Mouse (Mus musculus): ENCODE data around the gene Klhdc3. TPM values are rescaled to one million over a fixed set of nuclear protein-coding genes. Genes with fewer than 3 reads are reported as not detected.

Klhdc3 gene
- polyA plus RNA-seq, 1 experiment, result 169 TPM

GRCm38 (mm10) chr17:46642060-46642459 is 38.7 kb downstream of the Klhdc3 start:
- TF ChIP-seq POLR2A (IDR thresholded peaks at IDR 0.05; ENCODE audit: borderline replicate concordance, extremely low read depth, insufficient read depth, insufficient read length, poor library complexity, severe bottlenecking), result no peak
- no peak for TF ChIP-seq CTCF (IDR thresholded peaks at IDR 0.05; ENCODE audit: borderline replicate concordance, extremely low read depth, insufficient read depth, insufficient read length)
- no peak for DNase-seq (ENCODE audit: low read depth)

GRCm38 (mm10) chr17:46639929-46640328 is 40.8 kb downstream of the Klhdc3 start:
- TF ChIP-seq CTCF (IDR thresholded peaks at IDR 0.05; ENCODE audit: borderline replicate concordance, extremely low read depth, insufficient read depth, insufficient read length) (no peak), POLR2A (IDR thresholded peaks at IDR 0.05; ENCODE audit: borderline replicate concordance, extremely low read depth, insufficient read depth, insufficient read length, poor library complexity, severe bottlenecking) (no peak)
- no peak for DNase-seq (ENCODE audit: low read depth)

- TF ChIP-seq POLR2A (IDR thresholded peaks at IDR 0.05; ENCODE audit: borderline replicate concordance, extremely low read depth, insufficient read depth, insufficient read length, poor library complexity, severe bottlenecking) (no peak), CTCF (IDR thresholded peaks at IDR 0.05; ENCODE audit: borderline replicate concordance, extremely low read depth, insufficient read depth, insufficient read length) (peak; percentile 80)
- DNase-seq (ENCODE audit: low read depth), result peak; percentile 89
Observed at GRCm38 (mm10) chr17:46636831-46637523, 43.7 kb downstream of the Klhdc3 start.

GRCm38 (mm10) chr17:46629685-46630441 is 50.9 kb downstream of the Klhdc3 start:
- DNase-seq (ENCODE audit: low read depth), result peak; percentile 41
- TF ChIP-seq POLR2A (IDR thresholded peaks at IDR 0.05; ENCODE audit: borderline replicate concordance, extremely low read depth, insufficient read depth, insufficient read length, poor library complexity, severe bottlenecking) (no peak), CTCF (IDR thresholded peaks at IDR 0.05; ENCODE audit: borderline replicate concordance, extremely low read depth, insufficient read depth, insufficient read length) (no peak)

GRCm38 (mm10) chr17:46628791-46629684 is 51.7 kb downstream of the Klhdc3 start, which contains the start of gene Ptk7:
Ptk7 (minus strand) TSS chr17:46629504.
- peak; percentile 97 for DNase-seq (ENCODE audit: low read depth)
- TF ChIP-seq POLR2A (IDR thresholded peaks at IDR 0.05; ENCODE audit: borderline replicate concordance, extremely low read depth, insufficient read depth, insufficient read length, poor library complexity, severe bottlenecking) (peak; percentile 95), CTCF (IDR thresholded peaks at IDR 0.05; ENCODE audit: borderline replicate concordance, extremely low read depth, insufficient read depth, insufficient read length) (no peak)

GRCm38 (mm10) chr17:46628471-46628790 is 52.3 kb downstream of the Klhdc3 start:
- TF ChIP-seq POLR2A (IDR thresholded peaks at IDR 0.05; ENCODE audit: borderline replicate concordance, extremely low read depth, insufficient read depth, insufficient read length, poor library complexity, severe bottlenecking) (no peak), CTCF (IDR thresholded peaks at IDR 0.05; ENCODE audit: borderline replicate concordance, extremely low read depth, insufficient read depth, insufficient read length) (no peak)
- peak; percentile 68 for DNase-seq (ENCODE audit: low read depth)

GRCm38 (mm10) chr17:46627409-46627808 is 53.3 kb downstream of the Klhdc3 start:
- no peak for DNase-seq (ENCODE audit: low read depth)
- no peak for TF ChIP-seq POLR2A (IDR thresholded peaks at IDR 0.05; ENCODE audit: borderline replicate concordance, extremely low read depth, insufficient read depth, insufficient read length, poor library complexity, severe bottlenecking)
- TF ChIP-seq CTCF (IDR thresholded peaks at IDR 0.05; ENCODE audit: borderline replicate concordance, extremely low read depth, insufficient read depth, insufficient read length), result no peak

GRCm38 (mm10) chr17:46624598-46624997 is 56.1 kb downstream of the Klhdc3 start:
- no peak for DNase-seq (ENCODE audit: low read depth)
- TF ChIP-seq CTCF (IDR thresholded peaks at IDR 0.05; ENCODE audit: borderline replicate concordance, extremely low read depth, insufficient read depth, insufficient read length), result no peak
- TF ChIP-seq POLR2A (IDR thresholded peaks at IDR 0.05; ENCODE audit: borderline replicate concordance, extremely low read depth, insufficient read depth, insufficient read length, poor library complexity, severe bottlenecking), result no peak

Other genes with a start within 250 kb of the Klhdc3 start
- gene Slc22a7, start 242.5 kb downstream of the Klhdc3 start, polyA plus RNA-seq (2012; rRNA removed), result 0.07 and 0.09 TPM in 2 replicates
- 22.1 and 35.4 TPM in 2 replicates for gene Ttbk1, start 193.2 kb downstream of the Klhdc3 start, polyA plus RNA-seq (2012; rRNA removed)
- gene Dnph1, start 184.2 kb downstream of the Klhdc3 start, polyA plus RNA-seq (2012; rRNA removed), result 17.6 and 25.7 TPM in 2 replicates
- 37.5 and 50.4 TPM in 2 replicates for gene Cul9, start 134.5 kb downstream of the Klhdc3 start, polyA plus RNA-seq (2012; rRNA removed)
- gene Srf, start 124.7 kb downstream of the Klhdc3 start, polyA plus RNA-seq (2012; rRNA removed), result 83.2 and 87.6 TPM in 2 replicates
- 22.9 and 38.7 TPM in 2 replicates for gene Ptk7, start 51.4 kb downstream of the Klhdc3 start, polyA plus RNA-seq (2012; rRNA removed)
- 30.0 and 34.5 TPM in 2 replicates for gene Klc4, start 34.9 kb downstream of the Klhdc3 start, polyA plus RNA-seq (2012; rRNA removed)
- 47.2 and 53.1 TPM in 2 replicates for gene Mrpl2, start 34.7 kb downstream of the Klhdc3 start, polyA plus RNA-seq (2012; rRNA removed)
- gene Cul7, start 30.6 kb downstream of the Klhdc3 start, polyA plus RNA-seq (2012; rRNA removed), result 69.4 and 88.5 TPM in 2 replicates
- 36.7 and 37.2 TPM in 2 replicates for gene Rrp36, start 6.6 kb downstream of the Klhdc3 start, polyA plus RNA-seq (2012; rRNA removed)
- gene Mea1, start 2.1 kb downstream of the Klhdc3 start, polyA plus RNA-seq (2012; rRNA removed), result 141 and 144 TPM in 2 replicates
- 112 and 114 TPM in 2 replicates for gene Ppp2r5d, start 24.2 kb upstream of the Klhdc3 start, polyA plus RNA-seq (2012; rRNA removed)
- 46.7 and 58.5 TPM in 2 replicates for gene Pex6, start 30.5 kb upstream of the Klhdc3 start, polyA plus RNA-seq (2012; rRNA removed)
- gene Gnmt, start 48.3 kb upstream of the Klhdc3 start, polyA plus RNA-seq (2012; rRNA removed), result 1.5 and 2.4 TPM in 2 replicates
- gene Cnpy3, start 71.3 kb upstream of the Klhdc3 start, polyA plus RNA-seq (2012; rRNA removed), result 55.2 and 55.9 TPM in 2 replicates
- 0.08 and 0.11 TPM in 2 replicates for gene Ptcra, start 82.8 kb upstream of the Klhdc3 start, polyA plus RNA-seq (2012; rRNA removed)
- 56.6 and 101 TPM in 2 replicates for gene 2310039H08Rik, start 91.7 kb upstream of the Klhdc3 start, polyA plus RNA-seq (2012; rRNA removed)
- 63.2 and 68.7 TPM in 2 replicates for gene Rpl7l1, start 101.8 kb upstream of the Klhdc3 start, polyA plus RNA-seq (2012; rRNA removed)
- gene Bicral, start 177.6 kb upstream of the Klhdc3 start, polyA plus RNA-seq (2012; rRNA removed), result 13.5 and 24.9 TPM in 2 replicates
- 33.7 and 40.8 TPM in 2 replicates for gene Tbcc, start 209.8 kb upstream of the Klhdc3 start, polyA plus RNA-seq (2012; rRNA removed)
- gene Prph2, start 229.5 kb upstream of the Klhdc3 start, polyA plus RNA-seq (2012; rRNA removed), result 0.03 TPM in 1 of 2 replicates, not detected in the other